Mouse (Mus musculus) adrenal gland, adult 18-20 months (tissue): Measurements from ENCODE around the gene Ep300. TPM values are rescaled to one million over a fixed set of nuclear protein-coding genes. Genes with fewer than 3 reads are reported as not detected.
A peak's percentile ranks its signal among the peaks of the same experiment; 100 is the strongest.

Source experiments
- DNase-seq, 2 experiments: peaks; one replicate each; pipeline ENCODE4 v3.0.0; 2021 to 2022; ENCODE audit warnings: low spot score in 2 of 2
- long read RNA-seq, 2 experiments: library from polyadenylated mRNA; stranded (forward); transcript quantifications; one replicate each; pipeline ENCODE4 v2.0.0; 2021
- total RNA-seq, 2 experiments: library from RNA; stranded (reverse); gene quantifications; 1 replicate in 1 of 2; 2 replicates in 1 of 2; pipeline ENCODE4 v1.2.3; 2021

The Ep300 gene
- total RNA-seq: 10 to 100 TPM; 52.4 to 59.7 TPM
- long read RNA-seq, experiment 1, partial matches to known transcripts: 0 of 3 reads
- long read RNA-seq, experiment 1, other reads (novel, unspliced or antisense): 2 of 3 reads
- long read RNA-seq, experiment 2, partial matches to known transcripts: 0 of 4 reads
- long read RNA-seq, experiment 2, other reads (novel, unspliced or antisense): 3 of 4 reads

DNA sequence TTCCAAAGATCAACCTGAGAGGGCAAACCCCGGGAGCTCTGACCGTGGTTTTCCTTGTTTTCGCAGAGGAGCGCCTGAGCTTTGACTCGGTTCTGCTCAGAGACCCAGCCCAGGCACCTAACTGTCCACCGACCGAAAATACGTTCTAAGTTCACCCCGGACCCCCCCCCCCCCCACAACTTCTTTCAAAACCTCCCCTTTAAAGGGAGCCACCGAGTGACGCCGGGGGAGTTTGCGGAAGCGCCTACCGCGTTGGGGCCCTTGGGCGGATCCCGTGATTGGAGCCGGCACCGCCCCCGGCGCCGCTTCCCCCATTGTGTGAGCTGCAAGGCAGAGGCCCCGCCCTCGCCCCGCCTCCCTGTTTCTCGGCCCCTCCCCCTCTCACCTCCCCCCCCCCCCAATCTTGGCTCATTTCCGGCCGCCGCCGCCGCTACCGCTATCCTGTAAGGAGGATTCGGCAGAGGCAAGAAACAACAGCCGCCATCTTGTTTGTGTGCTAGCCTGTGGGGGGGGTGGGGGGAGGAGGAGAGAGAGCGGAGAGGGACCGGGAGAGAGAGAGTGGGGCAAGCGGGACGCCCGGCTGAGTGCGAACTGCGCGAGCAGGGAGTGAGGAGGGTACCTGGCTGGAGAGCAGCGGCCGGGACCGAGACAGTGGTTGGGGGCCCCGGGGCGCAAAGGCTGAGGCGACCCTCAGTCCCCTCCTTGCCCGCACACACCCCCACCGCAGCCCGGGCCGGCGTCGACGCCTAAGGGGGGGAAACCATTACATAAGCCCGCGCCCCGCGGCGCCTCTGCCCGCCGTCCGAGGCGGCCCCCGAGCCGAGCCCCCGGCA lies at the start of gene Ep300:
Gene Ep300, plus strand, starts transcription at position 439 of the 833 bp plus-strand sequence.
- peak; percentile 92 to 93 for DNase-seq

DNA sequence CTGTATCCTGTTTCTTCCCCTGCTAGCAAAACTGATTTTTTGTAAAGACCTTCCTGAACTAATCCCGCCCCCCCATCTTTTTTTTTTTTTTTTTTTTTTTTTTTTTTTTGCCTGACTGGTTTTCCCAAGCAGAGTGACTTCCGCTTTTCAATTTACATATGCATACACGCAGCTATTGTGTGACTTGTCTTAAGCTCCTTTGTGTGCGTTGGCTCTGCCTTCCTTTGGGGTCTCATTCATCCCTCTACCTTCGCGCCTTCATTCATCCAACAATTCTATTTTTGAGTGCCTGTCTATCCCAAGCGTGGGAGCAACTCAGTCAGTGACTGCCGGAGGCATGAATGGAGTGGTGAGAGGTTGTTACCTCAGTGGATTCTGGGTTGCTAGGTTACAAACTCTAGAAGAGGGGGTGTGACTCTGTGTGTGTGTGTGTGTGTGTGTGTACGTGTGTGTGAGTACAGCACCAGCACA lies 49.2 kb upstream of the Ep300 start:
- DNase-seq: no peak

DNA sequence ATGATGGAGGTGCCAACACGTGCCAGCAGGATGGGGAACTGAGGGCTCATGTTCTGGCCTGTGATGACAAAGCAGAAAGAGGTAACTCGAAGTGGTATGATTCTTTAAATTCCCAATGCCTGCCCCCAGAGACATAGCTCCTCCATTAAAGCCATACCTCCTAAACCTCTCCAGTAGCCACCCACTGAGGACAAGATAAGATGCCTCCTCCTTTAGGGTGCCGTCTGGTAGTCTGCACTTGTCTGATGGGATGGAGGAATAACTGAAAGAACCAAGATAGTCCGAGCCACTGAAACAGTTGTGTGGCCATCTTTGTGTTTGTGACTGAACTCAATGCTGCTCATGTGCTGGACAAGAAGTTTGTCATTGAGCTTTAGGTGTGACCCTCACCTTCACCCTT lies 47.0 kb upstream of the Ep300 start:
- DNase-seq: no peak

DNA sequence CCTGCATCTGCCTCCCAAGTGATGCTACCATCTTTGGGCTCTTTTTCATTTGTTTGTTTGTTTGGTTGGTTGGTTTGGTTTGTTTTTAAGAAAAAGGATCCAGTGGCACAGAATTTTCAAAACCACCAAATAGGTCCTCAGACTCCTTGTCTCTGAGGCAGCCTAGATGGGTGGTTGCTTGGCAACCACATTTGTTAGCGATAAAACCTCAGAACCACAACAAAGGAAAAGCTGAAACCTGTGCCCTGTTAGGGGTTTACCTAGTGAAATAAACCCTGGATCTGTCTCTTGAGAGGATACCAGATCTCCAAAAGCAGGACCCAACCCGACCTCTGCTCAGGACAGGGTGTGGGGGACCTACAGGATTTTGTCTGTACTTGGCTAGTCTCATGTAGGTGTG lies 45.6 kb upstream of the Ep300 start:
- DNase-seq: no peak

DNA sequence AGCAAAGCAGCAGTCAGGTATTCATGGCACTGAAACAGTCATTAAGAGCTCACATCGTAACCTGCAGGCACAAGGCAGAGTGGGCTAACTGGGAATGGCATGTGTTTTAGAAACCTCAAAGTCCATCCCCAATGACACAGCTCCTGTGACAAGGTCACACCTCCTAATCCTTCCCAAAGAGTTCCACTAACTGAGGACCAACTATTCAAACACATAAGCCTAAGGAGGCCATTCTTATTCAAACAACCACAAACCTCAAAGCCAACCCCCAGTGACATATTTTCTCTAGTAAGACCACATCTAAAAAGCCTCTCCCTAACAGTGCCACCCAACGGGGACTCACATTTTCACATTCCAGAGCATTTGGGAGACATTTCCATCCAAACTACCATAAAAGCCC lies 40.2 kb upstream of the Ep300 start:
- DNase-seq: no peak

DNA sequence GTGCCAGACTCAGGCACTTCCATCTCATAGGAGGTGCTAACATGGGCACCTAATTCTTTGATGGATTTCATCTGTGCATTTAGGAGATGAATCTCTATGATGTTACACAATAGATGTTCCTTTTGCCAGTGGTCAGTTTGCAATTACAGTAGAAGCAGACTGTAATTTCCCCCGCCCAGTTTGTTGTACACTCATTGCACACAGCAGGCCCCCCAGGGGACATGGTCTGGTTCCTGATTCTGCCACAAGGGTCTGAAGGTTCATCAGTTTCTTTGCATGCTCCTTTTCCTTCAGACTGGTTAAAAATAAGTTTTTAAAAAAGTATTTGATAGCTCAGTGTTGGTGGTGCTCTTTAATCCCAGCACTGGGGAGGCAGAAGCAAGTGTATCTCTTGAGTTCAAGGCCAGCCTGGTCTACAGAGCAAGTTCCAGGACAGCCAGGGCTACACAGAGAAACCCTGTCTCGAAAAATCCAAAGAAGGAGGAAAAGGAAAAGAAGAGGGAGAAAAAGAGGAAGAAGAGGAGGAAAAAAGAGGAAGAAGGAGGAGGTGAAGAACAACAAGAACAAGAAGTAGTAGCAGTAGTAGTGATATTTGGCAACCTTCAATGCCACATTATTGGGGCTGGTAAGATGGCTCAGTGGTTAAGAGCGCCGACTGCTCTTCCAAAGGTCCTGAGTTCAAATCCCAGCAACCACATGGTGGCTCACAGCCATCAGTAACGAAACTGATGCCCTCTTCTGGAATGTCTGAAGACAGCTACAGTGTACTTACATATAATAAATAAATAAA lies 39.6 kb upstream of the Ep300 start:
- no peak for DNase-seq

DNA sequence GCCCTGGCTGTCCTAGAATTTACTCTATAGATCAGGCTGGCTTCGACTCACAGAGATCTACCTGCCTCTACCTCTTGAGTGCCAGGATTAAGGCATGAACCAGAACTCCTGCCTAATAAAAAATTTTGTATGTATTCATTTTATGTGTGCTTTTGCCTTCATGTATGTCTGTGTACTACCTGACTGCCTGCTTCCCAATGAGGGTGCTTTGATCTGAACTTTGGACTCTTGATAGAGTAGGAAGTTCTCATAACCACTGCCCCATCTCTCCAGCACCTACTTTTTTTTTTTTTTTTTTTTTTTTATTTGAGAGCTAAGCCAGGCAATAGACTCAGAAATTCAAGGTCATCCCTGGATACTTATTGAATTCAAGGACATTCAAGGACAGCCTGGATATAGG lies 31.7 kb upstream of the Ep300 start:
- DNase-seq: no peak

DNA sequence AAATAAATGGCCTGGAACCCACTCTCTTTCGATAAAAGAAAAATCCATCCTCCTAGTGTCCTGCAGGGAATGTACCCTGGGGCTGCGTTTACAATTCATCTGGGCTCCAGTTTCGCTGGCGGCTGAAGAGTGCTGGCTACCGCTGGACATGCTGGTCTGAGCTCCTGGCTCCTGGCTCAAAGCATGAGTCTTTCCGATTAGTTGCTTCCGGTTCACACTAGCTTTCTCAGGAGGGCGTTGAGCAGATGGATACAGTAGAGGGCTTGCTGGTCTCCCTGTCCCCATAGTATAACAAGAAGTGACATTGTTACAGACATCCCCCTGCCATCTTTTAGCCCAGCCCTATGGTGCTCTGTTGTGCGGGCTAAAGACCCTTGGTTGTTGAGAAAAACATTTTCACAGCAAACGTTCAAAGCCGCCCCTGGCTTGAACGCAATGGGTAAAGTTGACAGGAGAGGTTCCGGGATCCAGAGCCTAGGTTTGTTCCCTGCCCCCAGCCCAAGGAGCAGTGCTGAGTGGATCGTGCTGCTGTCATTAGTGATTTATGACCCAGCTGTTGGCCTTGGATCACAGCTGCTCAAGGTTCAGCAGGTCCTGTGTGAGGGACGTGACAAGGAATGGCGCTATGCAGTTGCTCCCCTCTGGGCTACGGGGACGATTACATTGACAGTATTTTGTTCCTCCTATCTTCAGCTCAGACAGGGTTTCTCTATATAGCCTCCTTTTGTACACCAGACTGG lies 30.4 kb upstream of the Ep300 start:
- peak; percentile 14 to 22 for DNase-seq

DNA sequence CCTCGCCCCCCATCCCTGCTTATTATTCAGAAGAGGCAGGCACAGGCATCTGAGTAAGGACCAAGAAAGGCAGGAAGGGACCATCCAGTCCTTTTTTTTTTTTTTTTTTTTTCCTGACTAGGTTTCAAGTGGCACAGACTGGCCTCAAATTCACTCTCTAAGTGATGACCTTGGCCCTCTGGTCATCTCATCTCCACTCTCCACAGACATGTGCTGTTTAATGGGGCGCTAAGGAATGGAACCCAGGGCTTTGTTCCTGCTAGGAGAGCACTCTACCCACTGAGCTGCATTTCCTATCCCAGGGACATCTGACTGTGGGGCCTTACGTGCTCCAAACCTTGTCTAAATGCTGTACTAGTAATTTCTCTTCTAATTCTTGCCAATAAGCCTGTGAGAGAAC lies 29.2 kb upstream of the Ep300 start:
- no peak for DNase-seq

DNA sequence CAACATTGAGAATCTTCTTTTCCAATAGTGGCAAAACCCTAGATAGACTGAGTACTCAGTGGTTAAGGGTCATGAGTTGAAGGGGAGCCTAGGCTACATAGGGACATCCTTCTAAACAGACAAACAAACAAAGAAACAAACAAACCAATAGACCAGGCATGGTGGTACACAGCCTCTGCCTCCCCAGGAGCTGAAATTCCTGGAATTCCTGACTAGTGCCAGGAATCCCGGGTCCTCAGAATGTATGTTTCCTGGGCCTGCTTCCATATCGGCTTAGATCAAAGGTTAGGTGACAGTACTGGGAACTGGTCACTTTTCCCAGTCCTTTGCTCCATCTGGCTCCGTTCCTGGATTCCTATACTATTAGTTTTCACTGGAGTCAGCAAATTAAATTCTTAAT lies 23.6 kb upstream of the Ep300 start:
- no peak for DNase-seq

DNA sequence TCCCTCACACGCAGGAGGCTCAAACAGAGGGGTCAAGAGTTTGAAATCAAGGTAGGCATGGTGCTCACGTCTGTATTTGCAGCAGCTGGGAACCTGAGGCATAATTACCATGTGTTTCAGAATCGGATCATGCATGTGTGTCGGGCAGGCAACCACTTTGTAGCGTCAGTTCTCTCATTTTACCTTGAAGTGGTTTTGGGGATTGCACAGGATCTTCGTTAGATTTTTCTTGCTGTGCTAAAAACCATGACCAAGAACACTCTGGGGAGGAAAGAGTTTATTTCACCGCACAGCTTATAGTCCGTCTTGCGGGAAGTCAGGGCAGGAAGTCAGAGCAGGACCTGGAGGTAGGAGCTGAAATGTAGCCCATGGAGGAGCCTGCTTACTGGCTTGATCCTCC lies 23.2 kb upstream of the Ep300 start:
- DNase-seq: no peak

DNA sequence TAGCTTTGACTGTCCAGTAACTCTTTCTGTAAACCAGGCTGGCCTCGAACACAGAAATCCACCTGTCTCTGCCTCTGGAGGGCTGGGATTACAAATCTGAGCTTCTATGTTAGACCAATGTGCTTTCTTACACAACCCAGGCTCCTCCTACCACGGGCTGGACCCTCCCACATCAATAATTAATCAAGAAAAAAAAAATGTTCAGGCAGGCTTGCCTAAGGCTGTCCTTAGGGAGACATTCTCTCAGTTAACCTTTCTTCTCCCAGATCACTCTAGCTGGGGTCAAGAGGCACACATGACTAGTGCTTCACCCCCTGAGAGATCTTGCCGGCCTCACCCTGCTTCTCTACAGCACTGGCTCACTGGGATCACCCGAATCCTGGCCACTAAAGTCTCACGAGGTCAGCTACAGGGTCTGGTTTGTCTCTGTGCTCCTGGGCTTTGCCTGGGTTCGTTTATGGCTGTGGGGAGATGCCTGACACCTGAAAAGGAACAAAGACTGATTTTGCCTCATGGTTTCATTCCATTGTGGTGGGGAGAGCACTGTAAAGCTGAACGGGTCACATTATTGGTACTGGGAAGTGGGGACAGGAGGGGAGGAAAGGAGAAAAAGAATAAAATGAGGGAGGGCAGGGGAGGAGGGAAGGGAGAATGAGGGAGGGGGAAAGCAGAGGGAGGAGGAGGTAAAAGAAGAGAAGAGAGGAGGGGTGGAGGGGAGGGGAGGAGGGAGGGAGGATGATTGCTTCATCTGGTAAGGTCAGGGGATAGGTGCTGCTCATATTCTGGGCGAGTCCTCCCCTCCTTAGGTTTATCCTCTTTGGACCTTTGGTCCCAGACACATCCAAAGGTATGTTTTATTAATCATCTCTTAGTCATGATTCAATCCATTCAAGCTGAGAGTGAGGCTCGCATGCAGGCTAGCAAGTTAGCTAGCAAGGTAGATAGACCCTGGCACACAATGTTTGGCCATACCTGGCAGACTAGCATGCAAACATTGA lies 22.4 kb upstream of the Ep300 start:
- DNase-seq: no peak

DNA sequence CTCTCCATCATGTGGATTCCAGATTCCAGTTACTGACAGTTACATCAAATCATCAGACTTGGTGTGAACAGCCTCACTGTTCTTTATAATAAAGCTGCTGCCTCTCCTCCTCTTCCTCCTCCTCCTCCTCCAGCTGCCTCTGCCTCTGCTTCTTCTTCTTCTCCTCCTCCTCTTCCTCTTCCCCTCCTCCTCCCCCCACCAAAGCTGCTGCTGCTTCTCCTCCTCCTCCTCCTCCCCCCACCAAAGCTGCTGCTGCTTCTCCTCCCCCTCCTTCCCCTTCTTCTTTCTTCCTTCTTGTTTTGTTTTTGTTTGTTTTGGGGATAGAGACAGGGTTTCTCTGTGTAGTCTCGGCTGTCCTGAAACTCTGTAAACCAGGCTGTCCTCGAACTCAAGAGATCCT lies 17.1 kb upstream of the Ep300 start:
- DNase-seq: no peak

DNA sequence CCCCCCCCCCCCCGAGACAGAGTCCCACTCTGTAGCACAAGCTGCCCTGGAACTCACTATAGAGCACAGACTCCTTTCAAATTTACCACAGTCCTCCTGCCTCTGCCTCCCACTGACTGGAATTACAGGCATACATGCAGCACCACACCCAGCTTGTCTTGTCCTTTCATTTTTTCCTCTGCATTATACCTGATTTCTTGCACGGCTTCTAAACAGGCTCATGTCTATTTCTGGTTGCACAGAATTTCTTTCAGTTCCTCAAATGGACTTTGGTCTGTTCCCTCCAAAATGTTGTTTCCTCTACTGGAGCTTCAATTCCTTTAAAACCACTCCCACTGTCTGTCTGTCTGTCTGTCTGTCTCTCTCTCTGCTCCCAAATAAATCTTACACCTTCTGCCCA lies 16.6 kb upstream of the Ep300 start:
- no peak for DNase-seq

DNA sequence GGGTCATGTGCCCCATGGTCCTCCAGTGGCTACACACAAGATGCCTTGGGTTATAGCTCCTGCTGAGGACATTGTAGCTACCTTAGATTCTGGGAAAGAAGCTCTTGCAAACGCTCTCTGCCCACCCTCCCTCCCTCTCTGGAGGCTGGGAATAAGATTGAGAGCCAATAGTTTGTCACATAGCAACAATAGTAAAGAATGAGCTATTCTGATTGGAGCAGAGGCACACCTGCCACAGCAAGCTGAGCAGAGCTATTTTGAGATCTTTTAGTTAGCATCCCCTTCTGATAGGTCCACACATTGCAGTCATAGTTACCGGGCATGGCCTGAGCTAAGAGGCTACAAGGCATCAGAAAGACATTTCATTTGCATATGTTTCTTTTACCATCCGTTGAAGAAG lies 8.2 kb upstream of the Ep300 start:
- DNase-seq: no peak

DNA sequence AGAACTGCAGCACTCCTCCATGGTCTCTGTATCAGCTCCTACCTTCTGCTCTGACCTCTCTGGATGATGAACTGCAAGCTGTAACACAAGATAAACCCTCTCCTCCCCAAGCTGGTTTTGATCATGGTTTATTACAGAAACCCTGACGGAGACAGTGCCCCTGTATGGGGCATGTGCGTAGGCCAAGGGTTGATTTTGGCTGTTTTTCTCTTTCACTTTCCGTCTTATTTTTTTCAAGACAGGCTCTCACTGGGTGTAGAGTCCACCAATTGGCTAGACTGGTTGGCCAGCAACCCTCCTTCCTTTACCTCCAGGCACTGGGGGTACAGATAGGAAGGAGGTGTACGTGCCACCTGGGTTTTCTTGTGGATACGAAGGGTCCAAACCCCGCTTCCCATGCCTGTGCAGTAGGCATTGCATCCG lies 7.4 kb upstream of the Ep300 start:
- no peak for DNase-seq

DNA sequence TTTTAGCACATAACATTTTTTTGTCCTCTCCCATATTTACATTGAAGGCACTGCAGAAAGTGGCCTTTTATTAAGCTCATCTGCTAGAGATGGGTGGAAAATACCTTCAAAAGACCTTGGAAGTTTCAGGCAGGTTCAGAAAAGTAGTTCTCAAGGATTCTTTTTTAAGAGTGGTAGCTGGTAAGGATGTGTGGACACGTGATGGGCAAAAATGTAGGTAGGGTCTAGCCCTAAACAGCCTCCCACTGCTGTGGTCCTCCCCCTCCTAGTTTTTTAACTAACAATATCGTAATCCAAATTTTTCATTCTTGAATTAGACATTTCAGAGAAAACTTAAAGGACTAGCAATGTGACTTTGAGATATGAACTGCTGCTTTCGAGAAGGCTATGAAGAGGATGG lies 685 bp upstream of the Ep300 start:
- no peak for DNase-seq

DNA sequence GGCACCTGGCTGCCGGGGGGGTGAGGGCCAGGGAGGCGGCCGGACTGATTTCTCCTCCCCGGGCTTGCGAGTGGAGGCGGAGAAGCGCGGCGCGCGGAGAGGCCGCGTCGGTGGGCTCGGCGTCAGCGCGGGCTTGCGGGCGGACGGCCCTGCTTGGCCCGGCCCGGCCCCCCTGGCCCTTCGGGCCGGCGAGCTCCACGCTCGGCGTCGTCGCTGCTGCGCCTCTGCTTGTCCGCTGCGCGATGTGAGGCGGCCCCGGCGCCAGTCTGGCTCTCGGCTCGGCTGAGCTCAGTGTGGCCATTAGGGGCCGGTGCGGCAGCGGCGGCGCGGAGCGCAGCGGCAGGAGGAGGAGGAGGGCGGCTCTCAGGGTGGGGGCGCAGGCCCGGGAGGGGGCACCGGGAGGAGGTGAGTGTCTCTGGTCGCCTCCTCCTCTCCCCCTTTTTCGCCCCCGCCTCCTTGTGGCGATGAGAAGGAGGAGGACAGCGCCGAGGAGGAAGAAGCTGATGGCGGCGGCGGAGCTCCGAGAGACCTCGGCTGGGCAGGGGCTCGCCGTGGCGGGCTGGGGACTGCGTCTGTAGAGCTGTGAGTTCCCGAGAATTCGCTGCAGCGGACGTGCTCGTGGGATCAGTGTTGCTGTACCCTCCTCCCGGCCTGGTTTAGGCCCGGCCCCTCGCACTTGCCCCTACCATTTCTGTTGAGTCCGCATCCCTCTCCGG lies 753 bp downstream of the Ep300 start:
- DNase-seq: peak; percentile 81 to 87

DNA sequence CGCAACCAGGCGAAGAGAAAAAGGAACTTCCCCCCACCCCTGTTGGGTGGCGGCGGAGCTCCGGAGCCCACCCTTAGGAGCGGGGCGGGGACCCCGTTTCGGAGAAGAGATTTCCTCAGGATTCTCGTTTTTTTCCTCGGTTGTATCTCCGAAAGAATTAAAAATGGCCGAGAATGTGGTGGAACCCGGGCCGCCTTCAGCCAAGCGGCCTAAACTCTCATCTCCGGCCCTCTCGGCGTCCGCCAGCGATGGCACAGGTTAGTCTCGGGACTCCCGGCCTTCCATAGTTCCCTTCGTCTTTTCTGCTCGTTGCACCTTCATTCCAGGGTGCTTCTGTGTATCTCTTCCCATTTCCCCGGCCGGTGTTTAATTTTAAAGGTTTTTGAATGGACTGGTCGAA lies 1.3 kb downstream of the Ep300 start:
- DNase-seq: no peak
